Mouse (Mus musculus): Measurements from ENCODE around the gene Wdr74.
"Not testable (repeated sequence)": the region's sequence is repeated elsewhere in the genome, so short reads cannot be mapped to it uniquely, and the experiment has no call there.

The Wdr74 gene

GRCm38 (mm10) chr19:8716767-8717475 lies 18.7 kb upstream of the Wdr74 start:
- DNase-seq, result no peak

- peak; percentile 63 to 68 for DNase-seq
Measured at GRCm38 (mm10) chr19:8718357-8718756, 17.3 kb upstream of the Wdr74 start.

GRCm38 (mm10) chr19:8719037-8719436 lies 16.6 kb upstream of the Wdr74 start:
- not testable (repeated sequence) for DNase-seq

GRCm38 (mm10) chr19:8721378-8721777 lies 14.2 kb upstream of the Wdr74 start:
- DNase-seq, result no peak

DNA sequence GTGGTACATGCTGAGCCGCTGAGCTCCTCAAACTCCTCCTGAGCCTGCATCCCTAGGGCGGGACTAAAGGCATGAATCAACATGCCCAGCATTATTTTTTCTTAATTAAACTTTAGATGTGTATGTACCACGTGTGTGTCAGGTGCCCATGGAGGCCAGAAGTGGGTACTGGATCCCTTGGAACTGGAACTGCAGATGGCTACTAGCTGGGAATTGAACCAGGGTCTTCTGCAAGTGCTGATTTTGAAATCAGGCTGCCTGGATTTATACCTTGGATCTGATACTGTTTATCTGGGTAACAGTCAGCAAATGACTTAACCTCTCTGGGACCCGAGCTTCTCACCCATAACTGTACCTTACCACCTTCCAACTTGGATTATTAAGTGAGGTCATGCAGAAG lies 13.6 kb upstream of the Wdr74 start:
- DNase-seq, result no peak

DNA sequence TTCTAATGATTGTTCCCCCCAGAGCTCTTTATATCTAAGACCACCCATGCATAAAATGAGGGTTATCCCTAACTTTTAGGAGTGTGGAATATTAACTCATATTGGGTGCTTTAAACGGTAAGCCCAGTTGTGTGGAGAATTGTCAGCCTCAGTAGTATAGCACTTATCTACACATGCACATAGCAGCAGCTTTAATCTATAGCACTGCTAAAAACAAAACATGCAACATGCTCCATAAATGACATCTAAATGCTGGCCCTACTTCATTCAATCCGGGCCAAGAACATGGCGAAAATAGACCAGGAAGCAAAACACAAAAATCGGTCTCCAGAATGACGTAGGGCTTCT lies 13.1 kb upstream of the Wdr74 start:
- DNase-seq, result no peak

GRCm38 (mm10) chr19:8722907-8723573 lies 12.6 kb upstream of the Wdr74 start, which contains the start of gene Slc3a2:
Gene Slc3a2, minus strand, starts transcription at chr19:8723369.
- DNase-seq, result peak; percentile 94 to 97

GRCm38 (mm10) chr19:8723574-8724346 lies 11.9 kb upstream of the Wdr74 start:
- DNase-seq, result peak in 1 of 2 experiments; percentile 46

- DNase-seq, result no peak
Measured at GRCm38 (mm10) chr19:8724392-8724791, 11.2 kb upstream of the Wdr74 start.

DNA sequence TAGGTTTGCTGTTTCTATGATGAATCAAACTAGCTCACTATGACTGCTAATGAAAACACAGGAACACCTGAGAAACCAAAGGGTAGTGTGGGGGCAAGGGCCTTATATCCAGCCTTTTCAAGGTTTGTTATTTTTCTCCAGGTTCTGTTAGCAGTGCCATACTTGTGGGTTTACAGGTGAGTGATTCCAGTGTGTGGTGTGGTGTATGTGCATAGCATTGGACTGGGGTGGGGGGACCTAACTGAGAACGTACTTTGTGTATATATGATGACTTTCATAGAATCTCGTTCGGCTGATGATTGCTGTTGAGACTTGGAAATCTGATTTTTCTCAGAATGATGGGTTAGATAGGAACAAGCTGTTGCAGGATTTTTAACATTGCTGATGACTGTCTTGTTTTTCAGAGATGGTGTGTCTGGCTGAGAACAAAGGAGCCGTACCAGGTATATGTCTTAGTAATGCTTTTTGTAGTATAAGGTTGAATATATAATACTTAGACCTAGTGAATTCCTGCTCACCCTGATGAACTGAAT lies 10.5 kb upstream of the Wdr74 start:
- DNase-seq, result no peak

GRCm38 (mm10) chr19:8726609-8727390 lies 8.8 kb upstream of the Wdr74 start:
- no peak for DNase-seq

DNA sequence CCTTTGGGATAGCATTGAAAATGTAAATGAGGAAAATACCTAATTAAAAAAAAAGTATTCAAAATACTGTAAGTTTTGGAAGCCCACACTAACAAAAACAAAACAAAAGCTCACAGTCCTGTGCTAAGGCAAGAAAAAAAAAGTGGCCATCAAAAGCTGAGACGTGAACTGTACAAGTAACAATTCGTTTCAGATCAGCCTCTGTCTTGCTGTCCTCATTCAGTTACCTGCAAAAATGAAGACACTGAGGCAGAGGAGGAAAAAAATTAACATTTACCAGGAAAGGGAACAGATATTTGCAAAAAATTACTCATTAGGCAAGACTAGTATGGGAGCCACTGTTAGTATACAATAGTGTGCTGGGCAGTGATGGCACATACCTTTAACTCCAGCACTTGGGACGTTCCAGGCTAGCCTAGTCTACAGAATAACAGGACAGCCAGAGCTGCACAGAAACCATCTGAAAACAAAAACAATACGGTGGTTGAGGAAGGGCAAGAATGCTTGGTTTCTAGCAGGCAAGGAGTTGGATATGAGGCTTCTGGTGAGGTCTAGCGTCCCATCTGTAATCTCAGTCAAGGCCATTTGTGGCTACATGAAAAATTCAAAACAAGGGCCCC lies 8.0 kb upstream of the Wdr74 start:
- no peak for DNase-seq

- DNase-seq, result not testable (repeated sequence)
Measured at GRCm38 (mm10) chr19:8728335-8729099, 7.1 kb upstream of the Wdr74 start.

GRCm38 (mm10) chr19:8734334-8734733 lies 1.3 kb upstream of the Wdr74 start:
- no peak for DNase-seq

GRCm38 (mm10) chr19:8736160-8736467 lies 487 bp downstream of the Wdr74 start:
- no peak for DNase-seq

- DNase-seq, result no peak
Measured at GRCm38 (mm10) chr19:8738911-8739310, 3.3 kb downstream of the Wdr74 start.

- no peak for DNase-seq
Measured at GRCm38 (mm10) chr19:8739646-8740045, 4.0 kb downstream of the Wdr74 start.

DNA sequence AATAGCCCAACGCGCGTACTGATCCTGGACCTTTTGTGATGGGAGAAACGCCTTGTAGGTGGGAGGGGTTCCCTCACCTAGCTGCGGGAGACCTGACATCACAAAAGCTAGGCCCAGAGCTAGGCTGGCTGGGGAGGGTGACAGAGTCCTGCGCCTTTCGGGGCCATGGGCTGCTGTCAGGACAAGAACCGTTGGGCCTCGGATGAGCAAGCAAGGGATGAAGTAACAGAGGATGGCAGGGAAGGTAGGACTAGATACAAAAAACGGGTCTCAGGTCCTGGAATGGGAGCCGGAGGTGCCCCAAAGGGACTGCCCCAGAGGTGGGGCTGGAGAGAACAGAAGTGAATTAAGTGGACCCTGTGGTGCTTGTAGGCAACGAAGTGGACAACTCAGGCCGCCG lies 5.0 kb downstream of the Wdr74 start, which contains the start of gene 1700092M07Rik:
TSS of gene 1700092M07Rik (plus strand) at position 116 of the 400 bp plus-strand sequence.
- no peak for DNase-seq

DNA sequence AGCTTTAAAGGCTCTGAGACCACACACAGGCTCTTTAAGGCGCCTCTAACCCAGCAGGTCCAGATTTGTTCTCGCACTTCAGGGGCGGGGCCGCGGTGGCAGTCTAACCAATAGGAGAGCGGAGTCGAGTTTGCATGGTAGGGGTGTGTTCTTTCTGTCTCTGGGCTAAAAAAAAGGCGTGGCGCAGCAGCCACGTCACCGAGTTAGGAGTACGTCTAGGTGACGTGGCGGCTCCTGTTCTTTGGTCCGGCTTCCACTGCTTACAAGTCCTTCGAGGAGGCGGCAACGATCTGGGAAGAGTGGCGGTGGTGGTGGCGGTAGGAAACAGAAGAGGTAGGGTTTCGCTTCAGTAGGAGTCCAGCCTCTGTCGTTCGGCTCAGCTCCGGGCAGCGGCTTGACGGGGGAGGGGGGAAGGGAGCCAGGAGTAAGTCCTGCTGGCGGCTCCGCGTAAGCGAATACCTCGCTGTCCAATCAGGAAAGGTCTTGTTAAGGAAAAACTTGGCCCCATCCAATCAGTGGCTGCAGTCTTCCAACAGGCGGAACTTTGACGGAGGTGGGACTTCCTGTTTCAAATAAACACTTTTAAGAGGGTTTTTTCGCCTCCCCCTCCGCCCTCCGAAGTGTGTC lies 5.7 kb downstream of the Wdr74 start, which contains the start of gene Stx5a:
TSS of gene Stx5a (plus strand) at position 171 of the 627 bp plus-strand sequence.
- peak; percentile 96 to 98 for DNase-seq

DNA sequence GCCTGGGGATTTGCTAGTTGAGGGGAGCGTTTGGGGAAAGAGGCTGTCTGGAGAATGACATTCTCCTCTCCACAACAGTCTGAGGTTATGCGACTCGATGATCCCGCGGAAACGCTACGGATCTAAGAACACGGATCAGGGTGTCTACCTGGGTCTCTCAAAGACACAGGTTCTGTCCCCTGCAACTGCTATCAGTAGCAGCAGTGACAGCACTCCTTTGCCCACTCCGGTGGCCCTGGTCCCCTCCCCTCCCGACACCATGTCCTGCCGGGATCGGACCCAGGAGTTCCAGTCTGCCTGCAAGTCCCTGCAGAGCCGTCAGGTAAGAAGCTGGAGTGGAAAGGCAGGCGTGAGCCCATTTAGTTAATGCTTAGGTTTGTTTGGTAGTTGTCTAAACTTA lies 6.5 kb downstream of the Wdr74 start:
- peak in 1 of 2 experiments; percentile 22 for DNase-seq

- no peak for DNase-seq
Measured at GRCm38 (mm10) chr19:8745382-8745781, 9.8 kb downstream of the Wdr74 start.
